Mouse (Mus musculus) hindbrain, embryonic 13.5 days (tissue): ENCODE measurements at regions not wholly inside any gene's neighbourhood (a gene's known extent, or its start where the extent isn't known, plus 50 kb on each side); places are given as distances from the start of the nearest gene placed in this dataset.

Source experiments
- ATAC-seq: fragments of 200-750 bp; cut with Nextera tagmentation; 2 replicates; pipeline ENCODE4 v1.8.0; 2017; ENCODE audit warnings: moderate TSS enrichment; ENCODE audit not compliant: low FRiP score
- H3K27ac ChIP-seq: fragments of 300-500 bp; sonication (generic); 2 replicates; pipeline ENCODE4 v1.5.1; 2015; ENCODE audit warnings: inconsistent platforms, mild to moderate bottlenecking, moderate library complexity
- H3K27me3 ChIP-seq: fragments of 300-500 bp; sonication (generic); 2 replicates; pipeline ENCODE4 v1.6.1; 2015; ENCODE audit warnings: mild to moderate bottlenecking, inconsistent platforms
- H3K36me3 ChIP-seq: fragments of 300-500 bp; sonication (generic); 2 replicates; pipeline ENCODE4 v1.6.1; 2015; ENCODE audit warnings: mild to moderate bottlenecking, inconsistent platforms
- H3K4me1 ChIP-seq: fragments of 300-500 bp; sonication (generic); replicated peaks from 2 replicates; pipeline ENCODE4 v1.6.1; 2015; ENCODE audit warnings: inconsistent platforms
- H3K4me2 ChIP-seq: fragments of 300-500 bp; sonication (generic); 2 replicates; pipeline ENCODE4 v1.6.1; 2015; ENCODE audit warnings: inconsistent platforms, mild to moderate bottlenecking, moderate library complexity
- H3K4me3 ChIP-seq: fragments of 300-500 bp; sonication (generic); 2 replicates; pipeline ENCODE4 v1.5.1; 2015; ENCODE audit warnings: mild to moderate bottlenecking, inconsistent platforms
- H3K9ac ChIP-seq: fragments of 300-500 bp; sonication (generic); 2 replicates; pipeline ENCODE4 v1.6.1; 2015; ENCODE audit warnings: mild to moderate bottlenecking, inconsistent platforms
- H3K9me3 ChIP-seq: fragments of 300-500 bp; sonication (generic); 2 replicates; pipeline ENCODE4 v1.6.1; 2016; ENCODE audit warnings: inconsistent platforms
- WGBS: fragments of 180-500 bp; shearing (Covaris S2); methylation state at CpG from one replicate; pipeline ENCODE4 v1.1.7; 2015; 5-methylcytosine and 5-hydroxymethylcytosine counted together

DNA sequence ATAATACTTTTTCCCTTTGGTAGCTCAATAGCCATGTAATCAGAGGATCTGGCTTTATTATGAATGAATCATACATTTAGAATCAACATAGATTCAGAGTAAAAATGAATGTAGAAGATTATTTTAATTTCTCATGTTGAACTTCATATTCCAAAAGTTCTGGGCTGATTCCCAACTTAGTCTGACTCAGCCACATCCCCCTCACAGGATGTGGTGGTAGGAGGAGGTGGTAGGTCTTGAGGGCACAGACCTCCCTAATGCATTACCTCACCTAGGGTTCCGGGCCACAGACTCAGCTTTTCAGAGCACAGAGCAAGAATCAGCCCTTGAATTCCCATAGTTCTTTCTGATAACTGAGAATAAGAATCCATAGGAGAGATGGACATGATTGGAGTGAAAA is 99.4 kb upstream of the Fn1 start:
- Histone ChIP-seq H3K36me3 (no peaks in the 10 kb centered on the region), H3K4me1 (no peaks in the 10 kb centered on the region), H3K4me3 (no peak overlapping the region), H3K9ac (no peak overlapping the region), H3K27me3 (no peaks in the 10 kb centered on the region), H3K4me2 (no peak overlapping the region), H3K27ac (no peak overlapping the region), H3K9me3 (no peaks in the 10 kb centered on the region)
- no peak for ATAC-seq
- 100% methylated on average over 1 of the region's 1 CpGs for WGBS

DNA sequence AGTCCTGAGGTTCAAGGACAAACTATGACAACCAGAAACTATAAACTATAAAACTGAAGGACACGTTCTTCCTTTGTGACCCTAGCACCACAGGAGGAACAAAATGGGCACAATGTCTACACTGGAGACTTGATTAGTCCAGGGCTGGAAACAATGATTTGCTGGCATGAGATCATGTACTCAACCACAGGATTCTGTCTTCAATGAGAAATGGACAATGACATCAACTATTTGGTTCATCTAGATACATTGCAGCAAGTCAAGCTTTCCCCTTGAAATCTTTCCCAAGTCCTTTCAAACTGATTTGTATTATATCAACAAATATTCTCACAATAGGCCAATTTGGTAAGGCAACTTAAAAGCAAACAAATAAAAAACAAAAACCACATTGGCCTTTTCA is 98.6 kb upstream of the Fn1 start:
- 74% methylated on average over 1 of the region's 1 CpGs for WGBS
- no peak for ATAC-seq
- H3K4me1 ChIP-seq = no peaks in the 10 kb centered on the region
- no peak overlapping the region for H3K4me2 ChIP-seq
- H3K9me3 ChIP-seq = no peaks in the 10 kb centered on the region
- no peak overlapping the region for H3K9ac ChIP-seq
- no peak overlapping the region for H3K4me3 ChIP-seq
- no peak overlapping the region for H3K27ac ChIP-seq
- no peaks in the 10 kb centered on the region for H3K27me3 ChIP-seq
- no peaks in the 10 kb centered on the region for H3K36me3 ChIP-seq

DNA sequence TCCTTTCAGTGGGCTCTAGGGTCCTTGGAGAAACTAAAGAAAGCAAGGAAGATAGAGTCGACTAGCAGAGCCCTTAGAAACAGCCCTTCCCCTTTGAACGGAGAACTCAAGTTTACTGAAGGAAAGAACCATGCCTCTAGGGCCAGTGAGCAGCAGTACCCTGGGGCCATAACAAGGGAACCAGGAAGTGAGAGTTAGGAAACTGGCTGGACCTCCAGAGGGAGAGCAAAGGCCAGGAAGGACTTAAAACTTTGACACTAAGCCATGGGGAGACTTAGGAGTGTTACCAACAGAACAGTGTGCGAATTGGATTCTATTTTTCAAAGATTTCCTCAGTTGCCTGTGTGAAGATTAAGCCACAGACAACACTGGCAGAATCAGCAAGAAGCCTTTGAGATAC is 82.6 kb upstream of the Fn1 start:
- WGBS = 80% methylated on average over 3 of the region's 3 CpGs
- Histone ChIP-seq H3K4me1 (no peaks in the 10 kb centered on the region; the same call in 1 of the 2 replicates), H3K4me3 (no peak overlapping the region)

DNA sequence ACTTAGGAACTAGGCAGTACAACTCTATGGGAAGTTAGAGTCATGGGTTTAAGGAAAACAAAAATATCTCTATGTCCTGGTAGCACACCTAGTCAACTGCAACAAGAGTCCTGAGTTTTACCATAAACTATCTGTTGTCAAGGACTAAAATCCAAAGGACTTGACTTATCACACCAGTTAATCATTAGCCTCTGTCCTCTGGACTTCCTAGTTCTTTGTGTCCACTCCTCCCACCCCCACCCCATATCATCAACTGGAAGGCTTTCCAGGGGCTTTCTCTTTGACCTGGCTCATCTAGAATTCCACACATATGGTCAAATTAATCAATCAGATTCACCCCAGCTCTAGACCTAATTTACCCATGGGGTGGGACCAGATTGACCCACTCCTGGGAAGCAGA is 78.6 kb upstream of the Fn1 start:
- H3K9me3 ChIP-seq = no peaks in the 10 kb centered on the region
- no peak overlapping the region for H3K9ac ChIP-seq
- no peaks in the 10 kb centered on the region for H3K27me3 ChIP-seq
- H3K4me3 ChIP-seq = no peak overlapping the region
- no peak overlapping the region for H3K27ac ChIP-seq
- no peaks in the 10 kb centered on the region for H3K36me3 ChIP-seq
- ATAC-seq = no peak
- H3K4me2 ChIP-seq = no peak overlapping the region
- H3K4me1 ChIP-seq = no peaks in the 10 kb centered on the region; the same call in 1 of the 2 replicates

More for the DNA sequence above, 82.6 kb upstream of the Fn1 start:
- Histone ChIP-seq H3K36me3 (no peaks in the 10 kb centered on the region), H3K27me3 (no peaks in the 10 kb centered on the region), H3K9ac (no peak overlapping the region), H3K27ac (no peak overlapping the region), H3K9me3 (no peaks in the 10 kb centered on the region), H3K4me2 (no peak overlapping the region)
- ATAC-seq = no peak

DNA sequence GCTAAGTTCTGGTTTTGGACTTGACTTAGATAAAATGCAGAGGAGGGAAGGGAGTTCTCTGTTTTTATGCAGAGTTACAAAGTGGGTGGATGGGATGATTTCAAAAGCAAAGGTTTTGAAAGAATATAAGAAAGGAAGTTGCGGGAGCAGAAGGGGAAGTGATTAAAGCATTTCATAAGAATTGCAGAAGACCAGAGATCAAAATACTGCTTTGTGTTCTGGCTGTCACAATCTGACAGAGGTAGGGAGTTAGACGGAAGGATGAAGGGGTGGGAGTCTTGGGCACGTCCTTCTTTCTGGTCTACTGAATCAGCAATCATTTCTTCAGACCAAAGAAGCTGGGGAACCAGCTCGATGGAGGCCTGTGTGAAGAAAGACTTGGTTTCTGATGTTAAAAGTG is 78.0 kb upstream of the Fn1 start:
- Histone ChIP-seq H3K27me3 (no peaks in the 10 kb centered on the region), H3K4me2 (no peak overlapping the region), H3K36me3 (no peaks in the 10 kb centered on the region), H3K4me3 (no peak overlapping the region), H3K27ac (no peak overlapping the region), H3K9ac (no peak overlapping the region), H3K9me3 (no peaks in the 10 kb centered on the region), H3K4me1 (no peaks in the 10 kb centered on the region; the same call in 1 of the 2 replicates)
- ATAC-seq = no peak
- WGBS = 80% methylated on average over 4 of the region's 4 CpGs

DNA sequence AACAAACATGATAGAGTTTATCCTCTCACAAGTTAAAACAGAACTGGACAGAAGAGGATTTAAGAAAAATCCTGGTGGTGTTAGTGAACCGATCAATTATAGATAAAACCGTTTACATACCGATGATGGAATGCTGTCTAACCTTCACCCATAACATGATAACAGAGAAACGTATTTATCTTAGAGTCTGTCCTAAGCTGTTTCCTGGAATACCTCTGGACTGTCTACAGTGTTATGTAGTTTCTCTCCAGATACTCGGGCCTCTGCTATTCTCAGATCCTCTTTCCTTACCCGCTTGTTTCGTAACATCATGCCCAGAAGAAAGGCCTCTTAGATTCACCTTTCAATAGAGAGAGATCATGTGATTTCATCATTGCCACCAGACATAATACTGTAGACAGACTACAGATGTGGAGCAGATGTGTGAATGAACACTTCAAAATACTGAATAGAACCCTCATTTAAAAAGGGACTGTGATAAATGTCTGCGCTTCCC is 75.9 kb upstream of the Fn1 start:
- Histone ChIP-seq H3K9ac (no peak overlapping the region), H3K9me3 (no peaks in the 10 kb centered on the region), H3K4me3 (no peak overlapping the region), H3K36me3 (no peaks in the 10 kb centered on the region), H3K4me1 (no peaks in the 10 kb centered on the region), H3K4me2 (no peak overlapping the region), H3K27ac (no peak overlapping the region), H3K27me3 (no peaks in the 10 kb centered on the region)
- 92% methylated on average over 8 of the region's 8 CpGs for WGBS
- ATAC-seq = no peak

DNA sequence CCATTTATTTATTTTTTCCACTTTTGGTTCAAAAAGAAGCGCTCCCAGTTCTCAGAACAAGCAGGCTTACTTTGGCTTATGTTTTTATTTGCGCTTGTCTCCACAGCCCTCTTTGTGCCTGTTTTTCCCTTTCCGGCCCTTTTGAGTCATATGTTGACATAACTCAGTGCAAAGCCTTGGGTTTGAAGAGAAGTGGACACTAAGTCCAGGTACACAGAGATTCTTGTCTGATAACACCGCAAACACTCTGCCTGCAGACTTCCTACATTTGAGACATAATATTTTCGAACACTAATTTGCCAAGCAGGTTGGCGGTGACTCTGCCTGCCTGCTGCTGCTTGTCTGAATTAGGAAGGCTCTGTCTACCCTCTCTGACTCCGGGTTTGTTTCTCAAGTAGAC is 70.8 kb upstream of the Fn1 start:
- 80% methylated on average over 7 of the region's 7 CpGs for WGBS
- Histone ChIP-seq H3K4me3 (no peak overlapping the region), H3K4me1 (no peaks in the 10 kb centered on the region), H3K4me2 (no peak overlapping the region), H3K36me3 (no peaks in the 10 kb centered on the region), H3K27me3 (no peaks in the 10 kb centered on the region), H3K9me3 (no peaks in the 10 kb centered on the region), H3K9ac (no peak overlapping the region), H3K27ac (no peak overlapping the region)
- ATAC-seq = no peak

DNA sequence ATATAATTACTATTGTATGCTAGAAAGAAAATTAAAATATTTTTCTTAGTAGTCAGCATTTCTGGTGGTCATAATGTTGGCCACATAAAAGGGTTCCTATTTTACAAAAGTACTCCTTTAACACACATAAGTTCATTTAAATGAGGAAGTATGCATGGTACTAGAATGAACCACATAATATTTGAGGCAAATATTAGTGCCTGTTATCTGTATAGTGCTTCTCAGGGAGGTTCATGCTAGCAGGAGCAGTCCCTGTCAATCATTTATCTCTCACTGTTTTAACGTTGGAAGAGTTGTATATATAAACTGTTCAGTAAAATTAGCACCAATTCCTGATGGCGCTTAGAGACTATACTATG is 70.0 kb upstream of the Fn1 start:
- Histone ChIP-seq H3K4me1 (no peaks in the 10 kb centered on the region), H3K9me3 (no peaks in the 10 kb centered on the region), H3K4me2 (no peak overlapping the region), H3K27me3 (no peaks in the 10 kb centered on the region), H3K36me3 (no peaks in the 10 kb centered on the region), H3K9ac (no peak overlapping the region), H3K4me3 (no peak overlapping the region), H3K27ac (no peak overlapping the region)
- WGBS = 81% methylated on average over 2 of the region's 2 CpGs
- ATAC-seq = no peak

DNA sequence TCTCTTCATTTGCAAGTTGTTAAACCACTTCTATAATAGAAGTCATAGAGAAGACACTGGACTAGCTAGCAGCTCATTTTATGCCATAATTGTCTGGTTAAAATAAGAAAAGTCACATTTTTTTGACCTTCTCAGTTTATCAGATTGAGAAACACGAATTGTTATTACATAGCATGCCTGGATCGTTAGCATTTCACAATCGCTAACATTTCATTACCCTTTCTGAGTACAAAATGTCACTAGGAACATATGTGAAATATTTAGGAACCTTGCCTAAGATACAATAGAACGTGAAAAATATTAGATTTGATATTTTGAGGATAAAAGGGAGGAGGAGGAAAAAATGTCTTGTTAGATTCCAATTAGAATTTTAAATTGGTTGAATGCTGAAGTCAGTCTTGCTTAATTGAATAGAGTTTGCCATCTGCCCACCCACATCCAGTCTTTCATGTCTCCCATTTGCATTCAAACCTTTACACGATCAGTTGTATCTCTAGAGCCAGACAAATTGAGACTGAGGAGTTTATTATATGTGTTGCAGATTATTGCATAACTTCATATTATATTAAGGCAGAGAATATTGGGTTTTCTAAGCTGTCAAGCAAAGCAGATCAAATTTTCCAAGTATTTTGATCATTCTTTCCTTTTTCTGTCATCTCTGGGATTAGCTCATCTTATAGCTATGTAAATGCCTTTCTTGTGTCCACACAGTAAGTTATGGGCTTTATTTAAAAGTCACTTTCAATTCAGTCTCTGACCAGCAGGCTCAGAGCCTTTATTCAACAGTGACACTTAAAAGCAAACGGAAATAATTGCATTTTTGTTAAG is 69.4 kb upstream of the Fn1 start:
- no peak overlapping the region for H3K4me2 ChIP-seq

More for the DNA sequence above, 69.4 kb upstream of the Fn1 start:
- Histone ChIP-seq H3K4me3 (no peak overlapping the region), H3K36me3 (no peaks in the 10 kb centered on the region), H3K9ac (no peak overlapping the region), H3K4me1 (no peaks in the 10 kb centered on the region), H3K9me3 (no peaks in the 10 kb centered on the region), H3K27me3 (no peaks in the 10 kb centered on the region), H3K27ac (no peak overlapping the region)
- no peak for ATAC-seq
- WGBS = 62% methylated on average over 6 of the region's 6 CpGs
